Mouse (Mus musculus): ENCODE data around the gene Dcbld1. TPM values are rescaled to one million over a fixed set of nuclear protein-coding genes. Genes with fewer than 3 reads are reported as not detected.

Gene Dcbld1
- polyA plus RNA-seq, 1 experiment: not detected

- TF ChIP-seq POLR2A (IDR thresholded peaks at IDR 0.05; ENCODE audit: borderline replicate concordance, low read depth, low read length) (no peak), CTCF (IDR thresholded peaks at IDR 0.05; ENCODE audit: low read depth, low read length) (no peak)
- Histone ChIP-seq H3K4me1 (ENCODE audit: control insufficient read depth, insufficient read depth, low read length) (no peaks in the 10 kb centered on the region), H3K4me3 (ENCODE audit: insufficient read depth, low read length) (peak overlapping the region; percentile 32; the same call in 1 of the 2 replicates), H3K27ac (ENCODE audit: insufficient read depth, low read depth, low read length) (no peak overlapping the region)
Measured at GRCm38 (mm10) chr10:52232196-52233176, 933 bp upstream of the Dcbld1 start.

- Histone ChIP-seq H3K4me3 (ENCODE audit: insufficient read depth, low read length) (peak overlapping the region; percentile 61), H3K4me1 (ENCODE audit: control insufficient read depth, insufficient read depth, low read length) (no peaks in the 10 kb centered on the region), H3K27ac (ENCODE audit: insufficient read depth, low read depth, low read length) (no peak overlapping the region)
- TF ChIP-seq CTCF (IDR thresholded peaks at IDR 0.05; ENCODE audit: low read depth, low read length) (no peak), POLR2A (IDR thresholded peaks at IDR 0.05; ENCODE audit: borderline replicate concordance, low read depth, low read length) (no peak)
Measured at GRCm38 (mm10) chr10:52233969-52234653, 692 bp downstream of the Dcbld1 start.

- Histone ChIP-seq H3K4me1 (ENCODE audit: control insufficient read depth, insufficient read depth, low read length) (no peaks in the 10 kb centered on the region), H3K27ac (ENCODE audit: insufficient read depth, low read depth, low read length) (no peak overlapping the region), H3K4me3 (ENCODE audit: insufficient read depth, low read length) (peak overlapping the region; percentile 61; the same call in 1 of the 2 replicates)
- TF ChIP-seq POLR2A (IDR thresholded peaks at IDR 0.05; ENCODE audit: borderline replicate concordance, low read depth, low read length): no peak
- no peak for TF ChIP-seq CTCF (IDR thresholded peaks at IDR 0.05; ENCODE audit: low read depth, low read length)
Measured at GRCm38 (mm10) chr10:52234654-52234981, 1.2 kb downstream of the Dcbld1 start.

GRCm38 (mm10) chr10:52235461-52235860 lies 2.0 kb downstream of the Dcbld1 start:
- no peak for TF ChIP-seq CTCF (IDR thresholded peaks at IDR 0.05; ENCODE audit: low read depth, low read length)
- H3K4me1 ChIP-seq (ENCODE audit: control insufficient read depth, insufficient read depth, low read length): no peaks in the 10 kb centered on the region
- H3K4me3 ChIP-seq (ENCODE audit: insufficient read depth, low read length): no peak overlapping the region
- H3K27ac ChIP-seq (ENCODE audit: insufficient read depth, low read depth, low read length): no peak overlapping the region

- Histone ChIP-seq H3K27ac (ENCODE audit: insufficient read depth, low read depth, low read length) (no peak overlapping the region), H3K4me3 (ENCODE audit: insufficient read depth, low read length) (no peak overlapping the region), H3K4me1 (ENCODE audit: control insufficient read depth, insufficient read depth, low read length) (no peaks in the 10 kb centered on the region)
- TF ChIP-seq CTCF (IDR thresholded peaks at IDR 0.05; ENCODE audit: low read depth, low read length) (no peak), POLR2A (IDR thresholded peaks at IDR 0.05; ENCODE audit: borderline replicate concordance, low read depth, low read length) (no peak)
Measured at GRCm38 (mm10) chr10:52242015-52242414, 8.6 kb downstream of the Dcbld1 start.

GRCm38 (mm10) chr10:52242680-52243323 lies 9.4 kb downstream of the Dcbld1 start:
- no peak overlapping the region for H3K27ac ChIP-seq (ENCODE audit: insufficient read depth, low read depth, low read length)
- H3K4me1 ChIP-seq (ENCODE audit: control insufficient read depth, insufficient read depth, low read length): no peaks in the 10 kb centered on the region
- TF ChIP-seq CTCF (IDR thresholded peaks at IDR 0.05; ENCODE audit: low read depth, low read length) (no peak), POLR2A (IDR thresholded peaks at IDR 0.05; ENCODE audit: borderline replicate concordance, low read depth, low read length) (no peak)
- no peak overlapping the region for H3K4me3 ChIP-seq (ENCODE audit: insufficient read depth, low read length)

- H3K27ac ChIP-seq (ENCODE audit: insufficient read depth, low read depth, low read length): no peak overlapping the region
- no peak for TF ChIP-seq CTCF (IDR thresholded peaks at IDR 0.05; ENCODE audit: low read depth, low read length)
- no peak for TF ChIP-seq POLR2A (IDR thresholded peaks at IDR 0.05; ENCODE audit: borderline replicate concordance, low read depth, low read length)
- no peak overlapping the region for H3K4me3 ChIP-seq (ENCODE audit: insufficient read depth, low read length)
- H3K4me1 ChIP-seq (ENCODE audit: control insufficient read depth, insufficient read depth, low read length): no peaks in the 10 kb centered on the region
Measured at GRCm38 (mm10) chr10:52246207-52246606, 12.8 kb downstream of the Dcbld1 start.

GRCm38 (mm10) chr10:52252240-52252639 lies 18.8 kb downstream of the Dcbld1 start:
- no peak overlapping the region for H3K27ac ChIP-seq (ENCODE audit: insufficient read depth, low read depth, low read length)
- no peaks in the 10 kb centered on the region for H3K4me1 ChIP-seq (ENCODE audit: control insufficient read depth, insufficient read depth, low read length)
- TF ChIP-seq POLR2A (IDR thresholded peaks at IDR 0.05; ENCODE audit: borderline replicate concordance, low read depth, low read length) (no peak), CTCF (IDR thresholded peaks at IDR 0.05; ENCODE audit: low read depth, low read length) (no peak)
- no peak overlapping the region for H3K4me3 ChIP-seq (ENCODE audit: insufficient read depth, low read length)

- no peak overlapping the region for H3K27ac ChIP-seq (ENCODE audit: insufficient read depth, low read depth, low read length)
- H3K4me3 ChIP-seq (ENCODE audit: insufficient read depth, low read length): no peak overlapping the region
- no peaks in the 10 kb centered on the region for H3K4me1 ChIP-seq (ENCODE audit: control insufficient read depth, insufficient read depth, low read length)
- TF ChIP-seq CTCF (IDR thresholded peaks at IDR 0.05; ENCODE audit: low read depth, low read length) (no peak), POLR2A (IDR thresholded peaks at IDR 0.05; ENCODE audit: borderline replicate concordance, low read depth, low read length) (no peak)
Measured at GRCm38 (mm10) chr10:52253426-52253825, 20.0 kb downstream of the Dcbld1 start.

All from bone marrow macrophage, adult 2 months (primary cell).